Mouse (Mus musculus): ENCODE data around the gene Gfod1.

Gfod1 gene

DNA sequence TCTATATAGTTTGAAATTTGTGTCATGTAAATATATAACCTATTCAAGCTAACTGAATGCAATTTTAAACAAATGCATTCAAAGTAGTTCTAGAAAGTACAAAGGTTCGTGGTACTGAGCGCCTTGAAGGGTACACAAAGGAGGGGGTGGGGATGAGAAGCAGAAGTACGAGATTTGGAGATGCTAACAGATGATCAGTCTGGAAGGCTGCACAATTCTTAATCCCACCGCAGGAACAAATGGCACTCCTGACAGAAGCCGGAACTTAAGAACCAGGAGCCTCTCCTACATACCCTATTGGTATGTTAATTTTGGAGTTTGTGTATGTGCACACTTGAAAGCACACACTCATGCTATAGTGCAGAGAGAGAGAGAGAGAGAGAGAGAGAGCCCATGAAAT, 4.8 kb downstream of the Gfod1 start:
- DNase-seq (ENCODE audit: low spot score), result no peak

DNA sequence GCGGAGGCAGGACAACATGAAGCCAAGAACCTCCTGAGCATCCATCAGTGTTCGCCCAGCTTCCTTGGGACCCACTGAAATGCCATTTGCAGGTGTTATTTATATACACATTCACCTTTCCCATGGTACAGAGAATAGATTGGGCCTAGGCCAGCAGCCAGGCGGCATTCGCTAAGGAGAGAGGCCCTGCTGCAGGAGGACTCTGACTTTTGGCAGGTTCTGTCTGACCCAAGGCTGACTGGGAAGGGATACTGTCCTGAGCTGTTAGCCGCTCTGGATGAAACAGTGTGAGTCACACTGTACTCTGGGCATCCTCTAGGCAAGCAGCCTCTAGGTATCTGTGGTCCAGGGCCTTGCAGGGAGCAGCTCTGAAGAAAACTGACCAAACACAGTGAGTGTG, 6.4 kb downstream of the Gfod1 start:
- no peak for DNase-seq (ENCODE audit: low spot score)

DNA sequence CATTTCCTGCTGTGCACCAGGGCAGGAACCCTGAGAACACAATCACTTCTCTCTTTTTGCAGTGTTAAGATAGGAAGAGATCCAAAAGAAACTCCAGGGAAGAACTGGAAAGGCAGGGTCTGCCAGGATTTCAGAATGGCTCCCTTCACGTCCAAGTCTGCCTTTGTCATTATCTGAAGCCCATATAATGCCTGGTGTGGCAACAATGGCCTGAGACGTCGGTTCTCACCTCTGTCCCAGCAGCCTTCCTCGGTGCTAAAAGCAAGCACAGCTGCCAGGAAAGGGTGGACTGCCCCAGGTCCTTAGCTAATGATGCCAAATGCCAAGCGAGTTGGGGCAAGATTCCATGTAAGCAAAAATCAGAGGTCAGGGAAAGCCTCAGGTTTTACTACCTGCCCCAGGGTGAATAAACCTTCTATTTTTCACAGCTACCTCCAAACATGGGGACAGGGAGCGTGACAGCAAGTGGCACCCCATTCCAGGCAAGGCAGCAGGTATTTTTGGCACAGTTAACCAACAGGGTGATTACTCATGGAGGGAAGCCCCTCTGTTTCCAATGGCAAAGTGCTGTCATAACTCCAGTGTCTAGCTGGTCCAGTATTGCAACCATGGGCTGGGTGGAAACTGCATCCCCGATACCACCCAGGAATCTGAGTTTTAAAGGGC, 7.7 kb downstream of the Gfod1 start:
- no peak for DNase-seq (ENCODE audit: low spot score)

DNA sequence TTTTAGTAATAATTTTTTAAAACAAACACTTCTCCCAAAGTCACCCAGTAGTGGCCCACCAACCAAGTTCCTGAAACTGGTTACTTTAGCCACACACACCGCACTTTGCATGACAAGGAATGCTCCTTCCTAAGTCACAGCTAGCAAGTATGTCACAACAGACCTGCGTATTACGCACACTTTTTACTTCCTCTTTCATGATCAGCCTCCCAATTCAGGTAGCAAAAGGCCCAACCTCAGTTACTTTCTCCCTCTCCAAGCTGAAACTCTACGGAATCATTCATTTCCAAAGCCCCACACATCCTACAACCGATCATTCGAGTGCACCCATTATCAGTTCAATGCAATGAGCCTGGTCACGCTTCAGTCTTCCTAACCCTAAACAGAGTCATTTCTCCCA, 8.3 kb downstream of the Gfod1 start:
- DNase-seq (ENCODE audit: low spot score), result no peak

- DNase-seq (ENCODE audit: low spot score), result no peak
These were observed 8.9 kb downstream of the Gfod1 start for GRCm38 (mm10) chr13:43294957-43295590.

DNA sequence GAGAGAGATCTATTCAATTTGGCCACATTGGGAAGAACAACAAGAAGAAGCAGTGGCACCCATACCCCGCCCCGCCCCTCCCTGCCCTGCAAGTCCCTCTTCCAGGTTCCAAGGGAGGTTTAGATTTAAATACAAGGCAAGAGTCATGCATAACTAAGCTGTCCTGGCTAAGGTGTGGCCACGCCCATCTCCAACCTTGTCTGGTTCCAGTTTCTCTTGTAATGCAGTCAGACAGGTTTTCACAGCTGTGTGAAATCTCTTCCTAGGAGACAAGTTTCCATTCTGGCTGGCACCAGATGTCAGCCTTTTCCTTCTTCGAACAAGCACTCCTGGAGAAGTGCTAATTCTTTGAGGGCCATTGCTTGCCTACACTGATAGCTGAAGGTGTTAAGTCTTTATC, 11.1 kb downstream of the Gfod1 start:
- no peak for DNase-seq (ENCODE audit: low spot score)

DNA sequence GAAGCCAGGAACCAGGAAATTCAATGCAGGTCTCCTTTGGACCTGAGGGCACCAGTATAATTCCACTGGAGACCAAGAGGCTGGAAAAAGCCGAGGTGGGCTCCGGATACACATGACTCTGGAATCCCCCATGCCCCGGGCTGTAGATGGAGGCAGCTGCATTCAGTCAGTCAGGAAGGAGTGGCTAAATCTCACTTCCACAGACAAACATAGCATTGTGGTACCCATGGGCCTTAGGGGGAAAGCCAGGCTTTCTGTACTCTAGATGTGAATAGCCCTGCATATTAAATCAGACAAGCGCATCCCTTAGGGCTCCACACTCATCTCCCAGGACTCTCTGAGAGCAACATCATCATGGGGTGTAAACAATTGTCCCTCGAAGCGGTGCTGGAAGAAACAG, 14.9 kb downstream of the Gfod1 start:
- DNase-seq (ENCODE audit: low spot score), result no peak

- no peak for DNase-seq (ENCODE audit: low spot score)
These were observed 15.5 kb downstream of the Gfod1 start for GRCm38 (mm10) chr13:43288444-43288843.

DNA sequence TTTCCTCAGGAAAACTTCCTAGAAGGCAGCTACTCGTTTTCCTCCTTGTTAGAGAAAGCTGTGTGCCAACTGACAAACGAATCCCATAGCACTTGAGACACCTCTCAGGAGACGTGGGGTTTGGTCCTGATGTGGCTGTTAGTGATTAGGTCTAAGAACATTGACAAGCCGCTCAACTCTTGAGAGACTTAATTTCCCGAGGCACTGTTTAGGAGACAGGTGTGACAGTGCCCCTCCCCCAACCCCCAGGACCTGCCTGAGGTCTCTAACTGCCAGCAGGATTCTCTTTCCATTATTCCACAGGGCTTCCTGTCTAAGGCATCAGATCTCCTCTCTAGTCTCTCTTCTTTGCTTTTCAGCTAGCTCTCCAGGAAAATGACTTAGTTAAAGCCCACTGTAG, 15.9 kb downstream of the Gfod1 start:
- DNase-seq (ENCODE audit: low spot score), result no peak

GRCm38 (mm10) chr13:43286836-43287235, 17.1 kb downstream of the Gfod1 start:
- no peak for DNase-seq (ENCODE audit: low spot score)

DNA sequence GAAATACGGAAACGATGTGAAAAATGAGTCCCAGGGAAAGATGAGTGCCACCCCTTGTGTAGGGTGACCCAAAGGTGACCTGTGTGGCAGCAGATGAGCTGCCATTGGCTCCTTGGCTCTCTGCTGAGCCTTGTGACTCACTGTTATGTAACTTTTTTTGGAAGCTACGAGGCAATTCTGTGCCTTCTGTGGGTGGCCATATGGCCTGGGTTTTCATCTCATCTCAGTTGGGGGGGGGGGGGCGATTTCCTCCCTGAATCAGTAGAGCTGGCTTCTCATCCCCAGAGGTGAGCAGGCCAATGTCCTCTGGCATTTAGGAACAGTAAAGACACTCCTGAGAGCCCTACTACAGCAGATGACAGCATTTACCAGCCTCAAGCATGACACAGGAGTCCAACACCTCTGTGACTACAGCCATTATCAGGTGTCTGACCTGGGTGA, 19.2 kb downstream of the Gfod1 start:
- no peak for DNase-seq (ENCODE audit: low spot score)

DNA sequence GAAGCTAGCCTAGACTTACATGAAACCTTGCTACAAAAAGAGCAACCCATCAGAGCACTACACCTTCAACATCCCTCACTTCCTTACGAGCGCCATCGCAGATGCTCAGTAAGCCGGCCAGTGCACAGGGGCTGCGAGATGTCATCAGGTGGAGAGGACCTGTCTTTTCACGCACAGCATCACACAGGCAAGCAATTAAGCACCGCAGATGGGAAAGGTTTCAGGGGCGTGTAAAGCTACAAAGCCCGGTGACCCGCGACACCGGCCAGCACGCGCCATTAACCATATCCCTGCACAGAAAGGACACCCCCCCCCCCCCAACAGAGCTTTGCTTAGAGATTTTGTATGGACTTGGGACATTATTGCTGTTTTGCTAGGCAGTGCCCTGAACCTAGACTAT, 30.1 kb downstream of the Gfod1 start:
- DNase-seq (ENCODE audit: low spot score), result no peak

DNA sequence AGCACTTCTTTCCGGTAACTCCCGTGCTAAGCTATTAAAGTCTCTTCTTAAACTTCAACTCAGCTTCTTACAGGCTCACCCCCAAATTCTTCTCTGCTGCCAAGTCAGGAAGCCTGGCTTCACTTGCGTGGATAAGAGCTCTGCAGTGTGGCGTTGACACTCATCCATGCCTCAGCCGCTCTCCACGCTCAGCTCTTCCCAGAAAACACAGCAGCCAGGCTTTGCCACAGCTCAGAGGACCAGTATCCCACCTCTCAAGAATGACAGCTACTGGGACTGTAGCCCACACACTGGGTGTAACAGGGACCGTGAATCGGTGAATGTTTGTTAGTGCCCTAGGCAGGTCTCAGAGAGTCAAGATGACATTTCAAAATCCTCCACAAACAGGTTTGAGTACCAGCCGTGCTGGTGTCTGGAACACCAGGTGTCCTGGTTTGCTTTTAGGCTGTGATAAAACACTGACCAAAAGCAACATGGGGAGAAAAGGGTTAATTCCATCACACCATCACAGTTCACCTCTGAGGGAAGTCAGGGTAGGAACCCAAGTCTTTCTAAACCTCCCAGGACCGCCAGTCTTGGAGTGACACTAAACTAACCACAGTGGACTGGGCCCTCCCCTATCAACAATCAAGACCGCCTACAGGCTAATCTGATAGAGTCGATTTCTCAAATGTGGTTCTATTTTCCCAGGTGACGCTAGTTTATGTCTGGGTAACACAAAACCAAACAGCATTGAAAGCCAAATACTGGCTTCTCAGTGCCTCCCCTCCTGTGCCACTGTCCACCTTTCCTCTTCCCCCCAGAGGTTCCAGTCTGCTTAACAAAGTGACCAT, 31.5 kb downstream of the Gfod1 start:
- DNase-seq (ENCODE audit: low spot score), result no peak

GRCm38 (mm10) chr13:43271481-43271880, 32.5 kb downstream of the Gfod1 start:
- DNase-seq (ENCODE audit: low spot score), result no peak

DNA sequence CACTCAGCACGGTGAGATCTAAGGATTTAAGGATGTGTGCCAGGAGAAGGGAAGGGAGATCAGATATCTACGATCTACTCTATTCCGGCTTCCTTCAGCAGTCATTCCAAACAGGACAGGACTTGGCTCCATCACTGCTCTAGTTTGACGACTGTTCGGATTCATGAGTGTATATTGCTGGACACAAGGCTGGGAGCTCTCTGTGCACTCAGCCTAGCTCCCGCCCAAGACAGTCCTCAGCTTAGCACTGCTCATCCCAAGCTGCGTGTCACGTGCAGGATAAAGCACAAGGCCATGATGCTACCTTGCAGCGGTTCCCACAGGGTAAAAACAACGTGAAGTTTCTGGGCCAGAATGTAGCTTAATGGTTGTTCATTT, 33.8 kb downstream of the Gfod1 start:
- DNase-seq (ENCODE audit: low spot score), result no peak

DNA sequence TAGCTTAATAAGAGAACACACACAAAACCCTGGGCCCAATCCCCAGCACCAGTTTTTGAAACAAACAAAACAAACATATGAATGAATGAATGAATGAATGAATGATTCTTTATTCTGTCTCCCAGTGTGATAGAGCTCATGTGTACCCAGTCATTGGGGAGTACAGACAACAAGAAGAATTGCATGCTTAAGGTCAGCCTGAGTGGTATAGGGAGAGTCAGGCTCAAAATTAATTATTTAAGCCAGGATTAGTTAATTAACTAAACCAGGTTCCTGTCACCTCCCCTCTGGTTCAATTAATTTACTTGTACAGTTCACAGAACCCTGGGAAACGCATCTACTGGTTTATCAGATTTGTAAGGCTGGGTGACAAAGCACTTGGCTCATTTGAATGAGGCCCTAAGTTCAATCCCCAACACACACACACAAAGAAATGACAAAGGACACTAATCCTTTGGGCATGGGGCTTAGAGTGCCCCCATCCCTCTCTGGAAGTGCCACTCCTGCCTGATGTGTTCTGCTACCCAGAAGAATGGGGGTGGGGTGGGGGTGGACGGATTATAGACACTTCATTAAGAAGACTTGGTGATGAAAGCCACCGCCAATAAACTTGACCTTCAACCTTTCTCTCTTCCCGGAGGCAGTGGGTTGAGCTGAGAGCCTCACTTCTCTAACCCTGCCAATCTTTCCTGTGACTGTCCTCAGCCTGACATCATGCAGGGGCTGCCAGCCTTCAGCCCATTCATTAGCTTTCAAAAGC, 34.3 kb downstream of the Gfod1 start:
- DNase-seq (ENCODE audit: low spot score), result no peak

DNA sequence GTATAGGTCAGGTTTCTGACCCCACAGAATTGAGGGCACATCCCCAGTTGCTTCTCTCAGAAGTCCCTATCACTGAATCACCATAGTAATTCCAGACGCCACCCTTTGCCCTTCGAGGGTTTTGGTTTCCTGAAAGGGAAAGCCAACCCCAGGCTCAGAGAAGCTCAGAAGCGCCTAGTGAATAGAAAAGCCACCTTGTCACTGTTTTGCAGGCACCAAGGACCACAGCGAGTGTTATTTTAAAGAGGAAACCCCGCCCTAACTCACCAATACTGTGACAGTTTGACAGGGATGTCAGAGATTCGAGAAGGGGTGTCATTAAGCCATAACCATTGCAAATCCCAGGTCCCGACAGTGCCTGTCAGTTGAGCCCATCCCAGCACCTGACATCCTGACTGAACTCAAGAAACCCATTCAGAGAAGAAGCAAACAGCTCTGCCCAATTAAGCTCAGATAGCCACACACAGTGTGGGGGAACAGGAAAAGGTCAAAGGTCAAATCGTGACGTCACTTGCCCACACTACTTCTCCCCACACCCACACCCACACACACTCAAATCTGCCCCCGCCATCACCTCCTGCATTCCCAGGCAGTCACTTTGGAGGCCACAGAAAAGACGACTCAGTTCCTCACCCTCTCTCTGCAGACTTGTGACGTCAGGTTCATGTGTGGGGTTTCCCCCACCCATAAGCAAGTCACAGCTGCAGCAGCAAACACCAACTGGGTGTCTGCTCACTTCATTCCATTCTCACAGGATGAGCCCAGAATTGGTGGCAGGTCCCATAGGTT, 35.2 kb downstream of the Gfod1 start:
- DNase-seq (ENCODE audit: low spot score), result no peak

- no peak for DNase-seq (ENCODE audit: low spot score)
These were observed 36.1 kb downstream of the Gfod1 start for GRCm38 (mm10) chr13:43267902-43268301.

- DNase-seq (ENCODE audit: low spot score), result no peak
These were observed 36.8 kb downstream of the Gfod1 start for GRCm38 (mm10) chr13:43267216-43267615.

DNA sequence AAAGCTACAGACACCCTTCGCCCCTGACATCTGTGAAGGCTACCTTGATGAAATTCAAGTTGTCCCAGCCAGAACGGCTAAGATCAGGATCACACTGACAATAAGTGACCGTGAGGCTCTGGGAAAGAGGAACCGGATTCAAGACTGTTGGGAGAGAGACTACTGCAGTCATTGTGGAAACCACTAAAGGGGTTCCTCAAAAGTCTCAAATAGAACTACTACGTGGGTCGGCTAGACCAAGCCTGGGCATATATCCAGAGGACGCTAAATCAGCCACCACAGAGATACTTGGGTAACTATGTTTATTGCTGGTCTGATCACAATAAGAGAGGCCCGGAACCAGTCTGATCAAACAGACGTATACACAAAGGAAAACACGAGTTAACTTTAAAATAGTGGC, 37.6 kb downstream of the Gfod1 start:
- no peak for DNase-seq (ENCODE audit: low spot score)

DNA sequence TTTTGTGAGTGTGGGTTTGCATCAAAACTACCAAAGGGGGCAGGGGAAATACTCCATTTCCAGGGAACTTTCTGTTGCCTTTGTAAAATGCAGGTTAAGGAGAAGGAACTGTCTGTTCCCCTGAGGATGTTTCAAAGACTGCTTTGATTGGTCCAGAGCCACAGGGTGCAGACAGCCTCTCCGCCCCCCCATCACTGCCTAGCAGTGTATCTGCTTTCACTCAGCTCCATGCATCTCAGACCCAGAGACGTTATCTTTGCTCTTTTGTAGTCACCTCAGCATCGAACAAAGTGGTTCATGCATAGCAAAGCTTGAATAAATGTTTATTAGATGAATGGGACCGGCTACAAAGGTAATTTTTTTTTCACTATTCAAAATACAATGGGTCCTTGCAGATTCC, 38.9 kb downstream of the Gfod1 start:
- no peak for DNase-seq (ENCODE audit: low spot score)

DNA sequence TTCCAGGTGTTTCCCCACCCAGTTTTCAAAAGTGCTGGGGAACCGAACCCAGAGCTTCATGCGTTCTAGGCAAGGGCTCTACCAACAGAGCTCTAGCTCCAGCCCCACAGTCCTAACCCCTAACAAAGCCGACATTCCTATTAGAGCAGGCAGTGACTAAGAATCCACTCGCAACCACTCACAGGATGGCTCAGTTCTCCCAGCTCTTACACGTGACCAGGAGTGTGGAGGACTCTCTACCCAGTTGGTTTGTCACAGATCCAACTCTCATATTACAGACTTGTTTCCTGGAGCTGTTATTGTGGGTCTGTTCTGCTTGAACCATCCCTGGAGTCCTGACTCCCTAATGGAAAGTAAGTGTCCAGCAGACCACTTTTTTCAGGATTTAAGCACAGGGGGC, 40.3 kb downstream of the Gfod1 start:
- no peak for DNase-seq (ENCODE audit: low spot score)

Data from left cerebral cortex, adult 11 months (tissue).